Mouse (Mus musculus): Measurements from ENCODE around the gene Cdh3. TPM values are rescaled to one million over a fixed set of nuclear protein-coding genes. Genes with fewer than 3 reads are reported as not detected.
"Not testable (repeated sequence)": the region's sequence is repeated elsewhere in the genome, so short reads cannot be mapped to it uniquely, and the experiment has no call there.

The Cdh3 gene
- polyA plus RNA-seq, 1 experiment from 2014 or later = 22.5 TPM

- H3K27me3 ChIP-seq (ENCODE audit: control insufficient read depth, insufficient read depth, low read length) = no peaks in the 10 kb centered on the region
Measured at GRCm38 (mm10) chr8:106570386-106570785, 59.7 kb downstream of the Cdh3 start.

GRCm38 (mm10) chr8:106571551-106572172 lies 61.0 kb downstream of the Cdh3 start:
- no peak for ATAC-seq (replicated peaks; ENCODE audit: insufficient number of reproducible peaks, low FRiP score, low TSS enrichment)

More at GRCm38 (mm10) chr8:106570386-106570785, 59.7 kb downstream of the Cdh3 start:
- Histone ChIP-seq H3K4me1 (ENCODE audit: control insufficient read depth, insufficient read depth, low read length) (no peaks in the 10 kb centered on the region), H3K4me3 (ENCODE audit: low read depth, low read length) (no peak overlapping the region), H3K4me2 (no peak overlapping the region), H3K36me3 (ENCODE audit: control insufficient read depth, insufficient read depth, low read length) (no peaks in the 10 kb centered on the region), H3K9ac (ENCODE audit: low read depth, low read length) (no peak overlapping the region), H3K9me3 (replicated peaks; ENCODE audit: control insufficient read depth, low read length) (no peaks in the 10 kb centered on the region), H3K27ac (ENCODE audit: low read depth, low read length) (no peak overlapping the region)
- 75% methylated on average over 4 of the region's 4 CpGs for WGBS (ENCODE audit: insufficient replicate concordance)
- no peak for ATAC-seq (replicated peaks; ENCODE audit: insufficient number of reproducible peaks, low FRiP score, low TSS enrichment)

GRCm38 (mm10) chr8:106572175-106572574 lies 61.5 kb downstream of the Cdh3 start:
- H3K4me3 ChIP-seq (ENCODE audit: low read depth, low read length); H3K4me1 ChIP-seq (ENCODE audit: control insufficient read depth, insufficient read depth, low read length); H3K27ac ChIP-seq (ENCODE audit: low read depth, low read length); H3K9ac ChIP-seq (ENCODE audit: low read depth, low read length); H3K4me2 ChIP-seq; H3K9me3 ChIP-seq (replicated peaks; ENCODE audit: control insufficient read depth, low read length); H3K27me3 ChIP-seq (ENCODE audit: control insufficient read depth, insufficient read depth, low read length); ATAC-seq (replicated peaks; ENCODE audit: insufficient number of reproducible peaks, low FRiP score, low TSS enrichment); H3K36me3 ChIP-seq (ENCODE audit: control insufficient read depth, insufficient read depth, low read length): not testable (repeated sequence)
- 55% methylated on average over 1 of the region's 1 CpGs for WGBS (ENCODE audit: insufficient replicate concordance)

More at GRCm38 (mm10) chr8:106571551-106572172, 61.0 kb downstream of the Cdh3 start:
- no peaks in the 10 kb centered on the region for H3K36me3 ChIP-seq (ENCODE audit: control insufficient read depth, insufficient read depth, low read length)
- H3K27ac ChIP-seq (ENCODE audit: low read depth, low read length) = no peak overlapping the region
- no peaks in the 10 kb centered on the region for H3K9me3 ChIP-seq (replicated peaks; ENCODE audit: control insufficient read depth, low read length)
- no peak overlapping the region for H3K9ac ChIP-seq (ENCODE audit: low read depth, low read length)
- H3K4me2 ChIP-seq = no peak overlapping the region
- H3K4me3 ChIP-seq (ENCODE audit: low read depth, low read length) = no peak overlapping the region
- no peaks in the 10 kb centered on the region for H3K4me1 ChIP-seq (ENCODE audit: control insufficient read depth, insufficient read depth, low read length)
- H3K27me3 ChIP-seq (ENCODE audit: control insufficient read depth, insufficient read depth, low read length) = no peaks in the 10 kb centered on the region
- 75% methylated on average over 5 of the region's 5 CpGs for WGBS (ENCODE audit: insufficient replicate concordance)

- H3K4me3 ChIP-seq (ENCODE audit: low read depth, low read length); ATAC-seq (replicated peaks; ENCODE audit: insufficient number of reproducible peaks, low FRiP score, low TSS enrichment); H3K36me3 ChIP-seq (ENCODE audit: control insufficient read depth, insufficient read depth, low read length); H3K4me1 ChIP-seq (ENCODE audit: control insufficient read depth, insufficient read depth, low read length); H3K9me3 ChIP-seq (replicated peaks; ENCODE audit: control insufficient read depth, low read length); H3K9ac ChIP-seq (ENCODE audit: low read depth, low read length); H3K27ac ChIP-seq (ENCODE audit: low read depth, low read length); H3K27me3 ChIP-seq (ENCODE audit: control insufficient read depth, insufficient read depth, low read length): not testable (repeated sequence)
- peak within 1 kb of the TSS; percentile 27 for H3K4me2 ChIP-seq
- WGBS (ENCODE audit: insufficient replicate concordance) = 20% methylated on average over 20 of the region's 20 CpGs
Measured at GRCm38 (mm10) chr8:106573168-106573567, 62.5 kb downstream of the Cdh3 start, which contains the start of gene Gm10073. Gene Gm10073 (minus strand): TSS chr8:106573461.

GRCm38 (mm10) chr8:106574283-106574682 lies 63.6 kb downstream of the Cdh3 start:
- no peaks in the 10 kb centered on the region for H3K36me3 ChIP-seq (ENCODE audit: control insufficient read depth, insufficient read depth, low read length)
- no peak overlapping the region for H3K4me2 ChIP-seq
- H3K9me3 ChIP-seq (replicated peaks; ENCODE audit: control insufficient read depth, low read length) = no peaks in the 10 kb centered on the region
- no peaks in the 10 kb centered on the region for H3K27me3 ChIP-seq (ENCODE audit: control insufficient read depth, insufficient read depth, low read length)
- H3K4me3 ChIP-seq (ENCODE audit: low read depth, low read length) = no peak overlapping the region
- H3K9ac ChIP-seq (ENCODE audit: low read depth, low read length) = no peak overlapping the region
- ATAC-seq (replicated peaks; ENCODE audit: insufficient number of reproducible peaks, low FRiP score, low TSS enrichment) = no peak
- H3K4me1 ChIP-seq (ENCODE audit: control insufficient read depth, insufficient read depth, low read length) = peaks cover 7% of the 10 kb centered on the region
- WGBS (ENCODE audit: insufficient replicate concordance) = 75% methylated on average over 4 of the region's 4 CpGs
- H3K27ac ChIP-seq (ENCODE audit: low read depth, low read length) = no peak overlapping the region

GRCm38 (mm10) chr8:106576849-106577555 lies 66.3 kb downstream of the Cdh3 start:
- Histone ChIP-seq H3K4me2 (no peak overlapping the region), H3K9ac (ENCODE audit: low read depth, low read length) (no peak overlapping the region), H3K4me3 (ENCODE audit: low read depth, low read length) (no peak overlapping the region), H3K36me3 (ENCODE audit: control insufficient read depth, insufficient read depth, low read length) (no peaks in the 10 kb centered on the region), H3K4me1 (ENCODE audit: control insufficient read depth, insufficient read depth, low read length) (peaks cover 7% of the 10 kb centered on the region), H3K9me3 (replicated peaks; ENCODE audit: control insufficient read depth, low read length) (no peaks in the 10 kb centered on the region), H3K27ac (ENCODE audit: low read depth, low read length) (no peak overlapping the region), H3K27me3 (ENCODE audit: control insufficient read depth, insufficient read depth, low read length) (no peaks in the 10 kb centered on the region)
- WGBS (ENCODE audit: insufficient replicate concordance) = 19% methylated on average over 6 of the region's 6 CpGs
- no peak for ATAC-seq (replicated peaks; ENCODE audit: insufficient number of reproducible peaks, low FRiP score, low TSS enrichment)

GRCm38 (mm10) chr8:106579510-106579909 lies 68.8 kb downstream of the Cdh3 start:
- no peak overlapping the region for H3K4me2 ChIP-seq
- peaks cover 7% of the 10 kb centered on the region for H3K4me1 ChIP-seq (ENCODE audit: control insufficient read depth, insufficient read depth, low read length)
- no peak overlapping the region for H3K27ac ChIP-seq (ENCODE audit: low read depth, low read length)
- no peaks in the 10 kb centered on the region for H3K9me3 ChIP-seq (replicated peaks; ENCODE audit: control insufficient read depth, low read length)
- no peaks in the 10 kb centered on the region for H3K36me3 ChIP-seq (ENCODE audit: control insufficient read depth, insufficient read depth, low read length)
- ATAC-seq (replicated peaks; ENCODE audit: insufficient number of reproducible peaks, low FRiP score, low TSS enrichment) = no peak
- no peaks in the 10 kb centered on the region for H3K27me3 ChIP-seq (ENCODE audit: control insufficient read depth, insufficient read depth, low read length)
- 74% methylated on average over 2 of the region's 2 CpGs for WGBS (ENCODE audit: insufficient replicate concordance)
- H3K4me3 ChIP-seq (ENCODE audit: low read depth, low read length) = no peak overlapping the region
- H3K9ac ChIP-seq (ENCODE audit: low read depth, low read length) = no peak overlapping the region

- Histone ChIP-seq H3K4me1 (ENCODE audit: control insufficient read depth, insufficient read depth, low read length) (peaks cover 7% of the 10 kb centered on the region), H3K4me3 (ENCODE audit: low read depth, low read length) (no peak overlapping the region), H3K27me3 (ENCODE audit: control insufficient read depth, insufficient read depth, low read length) (no peaks in the 10 kb centered on the region), H3K27ac (ENCODE audit: low read depth, low read length) (no peak overlapping the region), H3K36me3 (ENCODE audit: control insufficient read depth, insufficient read depth, low read length) (no peaks in the 10 kb centered on the region), H3K9ac (ENCODE audit: low read depth, low read length) (no peak overlapping the region), H3K9me3 (replicated peaks; ENCODE audit: control insufficient read depth, low read length) (no peaks in the 10 kb centered on the region), H3K4me2 (no peak overlapping the region)
- ATAC-seq (replicated peaks; ENCODE audit: insufficient number of reproducible peaks, low FRiP score, low TSS enrichment) = no peak
- WGBS (ENCODE audit: insufficient replicate concordance) = 63% methylated on average over 6 of the region's 6 CpGs
Measured at GRCm38 (mm10) chr8:106581344-106582088, 70.8 kb downstream of the Cdh3 start.
